Mouse (Mus musculus): ENCODE results near the gene Vdac1.

DNA sequence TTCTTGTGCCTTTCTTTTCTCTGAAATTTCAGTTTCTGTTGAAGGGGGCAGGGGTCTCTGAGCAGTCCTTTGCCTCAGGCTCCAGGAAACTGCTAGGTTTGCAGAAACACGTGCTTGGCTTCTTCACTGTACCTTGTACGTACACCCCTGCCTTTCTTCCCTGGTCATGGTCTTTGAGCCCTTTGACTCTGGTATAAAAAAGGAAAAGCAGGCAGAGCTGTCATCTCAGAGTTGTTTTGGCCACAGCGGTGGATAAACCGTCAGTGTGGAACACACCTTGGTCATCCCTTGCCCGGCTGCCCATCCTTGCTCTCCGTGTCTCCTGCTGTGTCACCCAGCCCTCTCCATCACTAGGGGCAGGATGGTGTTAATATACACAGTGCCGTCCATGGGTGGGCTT is 59.2 kb downstream of the Vdac1 start:
- TF ChIP-seq POLR2A (IDR thresholded peaks at IDR 0.05; ENCODE audit: low read depth, low read length): no peak
- TF ChIP-seq CTCF (IDR thresholded peaks at IDR 0.05; ENCODE audit: borderline replicate concordance, insufficient read depth, low read length): no peak

Data from embryonic fibroblast, embryonic 13.5 days (primary cell).